Mouse (Mus musculus) embryo, embryonic 9.5 days (tissue): ENCODE measurements around the gene Prune1.

ENCODE experiments used
- DNase-seq: peaks from one replicate; pipeline ENCODE4 v3.0.0-alpha.2; 2017; ENCODE audit errors: extremely low spot score

Prune1 gene

DNA sequence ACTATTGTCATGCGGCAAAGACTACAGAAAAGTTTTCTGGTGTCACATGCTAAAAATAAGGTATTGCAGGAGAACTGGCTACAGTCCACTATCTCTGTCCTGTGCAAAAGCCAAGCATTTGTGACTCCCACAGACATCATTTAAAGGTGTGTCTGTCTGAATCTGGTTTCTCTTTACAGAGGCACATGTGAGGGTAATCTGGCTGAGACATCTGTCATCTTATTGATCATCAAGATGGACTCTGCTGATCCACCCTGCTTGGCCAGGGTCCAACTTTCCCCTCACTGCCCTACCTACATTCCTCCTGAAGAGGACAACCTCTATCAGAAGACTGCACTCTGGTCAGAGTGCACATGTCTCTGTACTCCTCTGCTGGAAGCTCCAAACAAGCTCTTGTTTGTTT lies 4.7 kb downstream of the Prune1 start:
- DNase-seq: no peak

DNA sequence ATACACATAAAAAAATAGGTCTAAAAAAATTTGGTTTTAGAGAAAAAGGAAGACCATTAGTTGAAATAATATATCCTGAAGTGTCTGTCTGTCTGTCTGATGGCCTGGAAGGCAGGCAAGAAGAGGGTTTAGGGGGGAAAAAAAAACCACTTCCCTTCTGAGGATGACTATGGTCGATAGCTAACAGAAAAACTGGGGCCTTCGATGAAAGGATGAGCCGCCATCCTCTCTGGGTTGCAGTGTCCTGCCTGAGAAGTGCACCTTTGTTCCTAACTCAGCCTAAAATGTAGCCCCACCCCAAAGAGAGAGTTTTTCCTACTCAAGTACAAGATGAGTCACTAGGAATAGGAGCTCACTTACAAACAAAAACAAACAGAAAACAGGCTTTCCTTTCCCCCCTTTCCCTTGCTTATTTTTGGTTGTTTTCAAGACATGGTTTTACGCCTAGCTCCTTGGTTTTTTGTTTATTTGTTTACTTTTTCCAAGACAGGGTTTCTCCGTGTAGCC lies 5.4 kb downstream of the Prune1 start:
- DNase-seq: no peak

DNA sequence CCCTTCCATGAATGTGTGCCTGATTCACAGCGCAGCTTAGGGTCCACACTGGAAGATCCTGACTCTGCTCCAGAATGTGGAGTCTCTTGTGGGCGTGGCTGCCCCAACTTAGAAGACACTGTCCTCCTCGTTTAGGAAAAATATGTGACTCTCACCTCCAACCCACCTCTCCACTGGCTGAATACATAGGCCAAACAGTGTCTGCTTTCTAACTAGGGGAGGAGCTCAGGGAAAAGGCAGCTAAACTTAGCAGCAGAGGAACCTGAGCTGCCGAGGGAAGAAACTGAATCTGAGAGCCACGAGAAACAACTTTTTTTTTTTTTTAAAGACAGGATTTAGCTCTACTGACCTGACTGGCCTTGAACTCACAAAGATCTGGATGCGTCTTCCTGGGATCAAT lies 6.7 kb downstream of the Prune1 start:
- no peak for DNase-seq

DNA sequence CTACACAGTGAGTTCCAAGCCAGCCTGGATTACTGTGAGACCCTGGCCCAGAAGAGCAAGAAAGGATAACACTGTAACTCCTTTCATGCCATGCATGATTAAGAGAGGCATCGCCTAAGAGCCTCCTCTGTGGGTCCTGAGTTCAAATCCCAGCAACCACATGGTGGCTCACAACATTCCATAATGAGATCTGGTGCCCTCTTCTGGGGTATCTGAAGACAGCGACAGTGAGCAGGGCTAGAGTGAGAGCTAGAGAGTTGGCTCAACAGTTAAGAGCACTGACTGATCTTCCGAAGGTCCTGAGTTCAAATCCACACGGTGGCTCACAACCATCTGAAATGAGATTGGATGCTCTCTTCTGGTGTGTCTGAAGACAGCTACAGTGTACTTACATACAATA lies 7.4 kb downstream of the Prune1 start:
- DNase-seq: no peak

DNA sequence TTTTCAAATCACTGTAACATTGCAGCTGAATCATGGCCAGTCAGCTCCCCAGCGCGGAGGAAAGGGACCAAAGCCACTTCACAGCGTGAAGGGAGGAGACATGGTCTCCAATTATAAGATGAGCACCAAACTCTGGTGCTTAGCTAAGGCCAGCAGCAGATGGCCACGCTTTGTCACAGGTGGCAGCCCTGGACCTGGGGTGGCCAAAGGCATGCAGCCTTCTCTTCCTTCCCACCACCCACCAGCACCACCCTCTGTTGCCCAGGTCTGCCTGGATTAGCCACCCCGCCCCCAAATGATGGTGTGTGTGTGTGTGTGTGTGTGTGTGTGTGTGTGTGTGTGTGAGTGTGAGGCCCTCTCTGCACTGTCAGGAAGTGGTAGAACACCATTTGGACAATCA lies 8.4 kb downstream of the Prune1 start:
- no peak for DNase-seq

GRCm38 (mm10) chr3:95270766-95271364 lies 11.0 kb downstream of the Prune1 start:
- no peak for DNase-seq

GRCm38 (mm10) chr3:95269789-95270188 lies 12.1 kb downstream of the Prune1 start:
- no peak for DNase-seq

DNA sequence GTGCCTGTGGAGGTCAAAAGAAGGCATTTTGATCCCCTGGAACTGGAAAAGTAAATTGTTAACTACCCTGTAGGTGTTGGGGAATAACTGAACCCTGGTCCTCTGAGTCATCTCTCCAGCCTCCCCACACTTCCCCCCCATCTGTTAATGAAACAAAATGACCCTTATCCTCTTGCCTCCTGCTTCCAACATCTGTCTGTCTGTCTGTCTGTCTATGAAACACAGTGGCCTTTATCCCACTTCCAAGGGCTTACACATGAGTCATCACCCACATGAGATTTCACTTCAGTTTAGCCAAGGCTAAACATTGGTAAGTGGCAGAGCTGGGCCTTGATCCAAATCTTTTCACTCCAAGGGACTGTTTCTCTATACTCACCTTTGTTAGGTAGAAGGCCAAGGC lies 14.0 kb downstream of the Prune1 start:
- DNase-seq: no peak

- no peak for DNase-seq
Measured at GRCm38 (mm10) chr3:95266052-95266451, 15.8 kb downstream of the Prune1 start.

DNA sequence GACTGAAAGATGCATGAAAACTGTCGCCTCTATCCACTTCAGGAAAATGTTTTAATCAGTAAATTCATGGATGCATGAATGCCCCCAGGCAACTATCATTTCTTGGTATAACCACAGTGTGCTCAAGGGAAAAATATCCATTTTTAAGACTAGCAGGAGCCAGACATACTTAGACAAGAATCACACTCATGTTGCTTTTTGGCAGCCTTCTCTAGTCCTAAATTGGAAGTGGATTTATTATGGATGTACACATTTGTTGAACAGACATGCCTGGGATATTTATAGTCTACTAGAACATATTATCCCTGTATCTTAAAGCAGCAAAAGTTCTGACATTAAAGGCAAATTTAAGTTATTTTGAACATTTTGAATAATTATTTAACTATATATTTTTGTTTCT lies 17.2 kb downstream of the Prune1 start:
- DNase-seq: no peak

DNA sequence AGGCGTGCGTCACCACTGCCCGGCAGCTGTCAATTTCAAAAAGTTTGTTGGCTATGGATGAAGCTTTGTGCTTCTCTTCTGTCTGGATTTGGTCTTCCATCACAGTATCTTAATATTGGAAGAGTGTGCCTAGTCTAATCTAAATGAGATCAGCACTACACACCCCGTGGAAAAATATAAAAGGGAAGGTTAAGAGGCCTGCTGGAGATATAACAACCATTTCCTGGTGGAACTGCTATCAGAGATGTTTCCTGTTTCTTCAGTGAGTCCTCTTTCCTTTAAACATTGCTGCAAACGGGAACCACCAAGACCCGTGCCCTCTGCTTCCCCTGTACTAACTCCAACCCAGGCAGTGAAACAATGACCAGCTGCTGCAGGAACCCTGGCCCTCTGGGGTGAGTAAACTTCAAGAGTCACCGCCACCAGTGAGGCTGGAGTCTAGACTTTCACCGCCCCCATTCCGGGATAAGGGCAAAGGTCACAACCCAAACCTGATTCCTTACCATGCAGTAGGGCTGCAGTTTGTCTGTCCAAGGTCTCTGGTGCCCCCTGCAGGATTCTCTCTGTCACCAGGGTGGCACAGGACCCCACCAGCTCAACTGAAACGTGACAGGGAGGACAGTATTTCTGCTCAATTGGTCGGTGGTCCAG lies 18.7 kb downstream of the Prune1 start:
- peak; percentile 85 for DNase-seq

DNA sequence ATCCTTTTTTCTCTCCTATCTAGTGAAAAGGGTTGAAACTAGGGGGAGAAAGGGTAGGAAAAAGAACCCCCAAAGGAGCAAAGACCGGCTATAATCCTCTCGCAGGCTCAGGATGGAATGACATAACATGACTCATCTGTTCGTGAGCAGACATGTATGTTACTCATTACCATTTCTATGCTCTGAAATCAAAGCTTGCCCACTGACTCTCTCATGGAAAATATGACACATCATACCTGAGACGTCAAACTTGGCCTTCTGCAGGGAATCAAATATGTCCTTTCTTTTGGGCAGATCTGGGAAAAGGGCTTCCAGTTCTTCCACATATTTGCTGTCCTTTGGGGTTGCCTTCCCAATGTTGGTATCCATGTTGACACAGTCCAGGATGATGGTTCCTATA lies 19.9 kb downstream of the Prune1 start:
- no peak for DNase-seq

GRCm38 (mm10) chr3:95256931-95257330 lies 24.9 kb downstream of the Prune1 start:
- no peak for DNase-seq

DNA sequence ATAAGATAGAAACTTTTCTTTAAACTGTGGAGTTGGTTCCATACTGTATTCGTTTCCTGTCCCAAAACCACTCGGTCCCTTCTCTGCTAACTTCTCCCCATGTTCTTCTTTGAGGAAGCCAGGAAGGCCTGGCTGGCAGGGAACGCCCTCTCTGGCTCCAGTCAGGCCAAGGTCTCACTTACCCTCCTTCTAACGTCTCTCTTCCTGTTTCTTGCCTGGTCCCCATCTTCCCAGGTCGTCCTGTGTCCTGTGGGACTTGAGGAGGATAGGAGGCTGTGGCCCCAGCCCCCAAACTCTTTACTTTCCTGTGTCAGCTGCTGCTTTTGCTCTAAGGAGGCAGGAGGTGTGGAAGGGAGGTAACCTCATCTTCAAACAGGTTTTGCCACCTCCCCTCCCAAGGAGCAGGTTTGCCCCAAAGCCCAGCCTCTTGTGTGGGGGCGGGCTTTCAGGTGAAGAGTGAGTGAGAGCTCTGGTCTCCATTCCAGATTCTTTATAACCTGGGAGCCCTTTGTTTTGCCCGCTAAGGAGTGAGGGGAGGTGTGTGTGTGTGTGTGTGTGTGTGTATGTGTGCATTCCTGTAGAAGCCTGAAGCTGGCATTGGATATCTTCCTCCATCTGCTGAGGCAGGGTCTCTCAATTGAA lies 31.0 kb downstream of the Prune1 start, which contains the start of gene Bnipl:
Bnipl (minus strand) TSS at position 411 of the 642 bp plus-strand sequence.
- DNase-seq: no peak

GRCm38 (mm10) chr3:95250361-95250760 lies 31.5 kb downstream of the Prune1 start:
- DNase-seq: no peak

DNA sequence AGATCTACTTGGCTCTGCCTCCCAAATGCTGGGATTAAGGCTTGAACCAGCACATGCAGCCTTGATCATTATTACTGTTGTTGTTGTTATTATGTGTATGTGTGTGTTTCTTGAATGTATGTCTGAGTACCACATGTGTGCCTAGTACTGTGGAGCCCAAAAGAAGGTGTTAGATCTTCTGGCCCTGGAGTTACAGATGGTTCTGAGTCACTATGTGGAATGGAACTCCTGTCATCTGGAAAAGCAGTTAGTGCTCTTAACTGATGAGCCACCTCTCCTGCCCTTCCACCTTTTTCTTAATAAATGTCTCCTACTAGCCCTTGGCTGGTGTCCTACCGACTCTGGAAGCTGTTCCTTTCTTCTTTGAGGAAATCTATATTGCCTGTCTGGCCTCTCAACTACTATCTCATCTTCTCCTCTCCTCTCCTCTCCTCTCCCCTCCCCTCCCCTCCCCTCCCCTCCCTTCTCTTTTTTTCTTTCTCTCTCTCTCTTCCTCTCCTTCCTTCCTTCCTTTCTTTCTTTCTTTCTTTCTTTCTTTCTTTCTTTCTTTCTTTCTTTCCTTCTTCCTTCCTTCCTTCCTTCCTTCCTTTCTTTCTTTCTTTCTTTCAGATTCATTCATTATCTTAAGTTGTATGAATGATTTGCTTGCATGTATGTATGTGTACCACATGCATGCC lies 34.1 kb downstream of the Prune1 start:
- DNase-seq: no peak

DNA sequence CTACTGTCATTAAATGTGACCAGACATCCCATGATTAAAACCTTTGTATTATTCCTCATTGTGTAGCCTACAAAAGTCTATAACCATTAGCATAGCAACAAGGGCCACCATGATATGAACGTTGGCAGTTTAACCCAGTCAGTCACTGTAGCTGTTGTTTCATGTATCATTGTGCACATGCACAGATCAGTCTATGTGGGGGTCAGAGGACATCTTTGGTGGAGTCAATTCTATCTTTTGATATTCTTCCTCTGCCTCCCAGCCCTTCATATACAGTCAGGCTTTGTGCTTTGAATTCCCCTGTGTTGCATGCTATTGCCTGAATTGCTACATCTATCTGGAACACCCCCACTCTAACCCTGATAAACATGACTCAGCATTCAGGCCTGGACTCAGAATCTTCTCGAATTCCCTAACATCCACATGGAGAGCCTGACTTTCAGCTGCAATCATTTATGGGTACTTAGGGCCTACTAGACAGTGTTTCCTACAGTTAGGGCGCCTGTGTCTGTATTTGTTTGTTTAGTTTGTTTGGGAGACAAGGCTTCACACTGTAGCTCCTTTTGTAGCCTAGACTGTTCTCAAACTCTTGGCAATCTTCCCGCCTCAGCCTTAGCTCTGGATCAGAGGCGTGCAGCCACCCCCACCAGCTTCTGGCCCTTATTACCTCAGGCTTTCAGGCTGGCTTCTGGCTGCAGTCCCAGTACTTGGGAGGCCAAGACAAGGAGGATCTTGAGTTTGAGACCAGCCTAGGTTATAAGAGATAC lies 35.2 kb downstream of the Prune1 start:
- DNase-seq: no peak

DNA sequence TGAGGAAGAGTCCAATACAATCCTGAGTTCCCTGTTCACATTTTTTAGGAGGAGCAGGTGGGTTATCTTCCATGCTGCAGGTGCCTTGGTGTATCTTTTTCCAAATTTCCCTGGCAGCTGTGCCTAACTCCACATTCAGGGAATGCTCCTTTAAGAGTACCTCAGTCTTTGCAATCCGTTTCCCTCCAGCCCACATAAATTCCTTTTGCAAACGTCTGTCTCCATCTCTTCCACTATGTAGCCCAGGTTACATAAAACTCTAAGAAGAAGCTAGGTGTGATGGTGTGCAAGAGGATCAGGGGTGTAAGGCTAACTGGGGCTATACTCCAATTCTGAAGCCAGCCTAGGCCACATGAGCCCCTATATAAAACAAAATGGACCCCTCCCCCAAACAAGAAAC lies 38.8 kb downstream of the Prune1 start:
- no peak for DNase-seq

DNA sequence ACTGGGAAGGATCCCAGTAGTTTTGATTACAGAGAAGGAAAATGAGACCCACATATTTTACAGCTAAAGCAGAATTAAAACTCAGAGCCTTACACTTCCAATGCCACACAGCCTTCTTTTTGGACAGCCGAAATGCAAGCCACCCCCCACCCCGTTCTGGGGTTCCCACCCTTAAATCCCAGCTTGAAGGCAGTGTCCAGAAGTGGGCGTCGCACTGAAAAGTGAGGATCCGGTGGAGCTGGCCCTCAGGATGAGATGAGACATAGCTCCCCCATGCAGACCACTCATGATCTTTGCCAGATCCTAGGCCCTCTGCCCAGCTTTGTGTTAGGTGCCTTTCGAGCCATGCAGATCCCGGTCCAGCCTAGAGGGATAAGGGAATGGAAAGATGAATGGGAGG lies 40.4 kb downstream of the Prune1 start, which contains the start of gene Gm128:
Gm128 (minus strand) TSS at position 101 of the 400 bp plus-strand sequence.
- no peak for DNase-seq

DNA sequence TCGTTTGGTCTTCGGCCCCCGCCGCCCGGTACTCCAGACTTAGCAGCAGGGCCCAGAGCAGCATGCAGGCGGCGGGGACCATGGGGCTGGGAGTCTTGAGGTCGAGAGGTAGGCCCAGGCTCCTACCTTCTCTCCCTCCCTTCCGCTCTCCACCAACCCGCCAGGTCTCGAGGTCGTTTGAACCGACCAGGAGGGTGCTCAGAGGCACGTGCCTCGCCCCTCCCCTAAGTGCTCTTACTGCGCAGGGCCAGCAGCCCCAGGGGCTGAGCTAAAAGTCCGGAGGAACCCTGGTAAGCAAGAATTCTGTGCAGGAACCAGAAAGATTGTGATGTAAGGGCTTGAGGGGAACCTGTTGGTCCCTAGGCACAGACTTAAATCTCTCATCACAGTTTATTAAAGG lies 41.0 kb downstream of the Prune1 start:
- DNase-seq: no peak

- no peak for DNase-seq
Measured at GRCm38 (mm10) chr3:95239971-95240370, 41.9 kb downstream of the Prune1 start.

GRCm38 (mm10) chr3:95239022-95239421 lies 42.9 kb downstream of the Prune1 start:
- no peak for DNase-seq
